Mouse (Mus musculus) liver, embryonic 11.5 days (tissue): ENCODE results near the gene Mtx3. TPM values are rescaled to one million over a fixed set of nuclear protein-coding genes. Genes with fewer than 3 reads are reported as not detected.

Source experiments
- ATAC-seq: fragments of 200-750 bp; cut with Nextera tagmentation; replicated peaks from 2 replicates; pipeline ENCODE4 v1.8.0; 2017; ENCODE audit warnings: moderate number of reproducible peaks, mild to moderate bottlenecking, moderate TSS enrichment, moderate library complexity; ENCODE audit not compliant: low FRiP score
- DNase-seq: peaks from one replicate; pipeline ENCODE4 v3.0.0-alpha.2; 2017; ENCODE audit warnings: low spot score
- H3K27ac ChIP-seq: fragments of 300-500 bp; sonication (generic); 2 replicates; pipeline ENCODE4 v1.5.1; 2014; ENCODE audit warnings: mild to moderate bottlenecking, low read depth, low read length, control low read depth
- H3K27me3 ChIP-seq: fragments of 300-500 bp; sonication (generic); replicated peaks from 2 replicates; pipeline ENCODE4 v1.6.1; 2014; ENCODE audit warnings: low read length, mixed read lengths; ENCODE audit not compliant: control insufficient read depth, insufficient read depth
- H3K36me3 ChIP-seq: fragments of 300-500 bp; sonication (generic); 2 replicates; pipeline ENCODE4 v1.6.1; 2014; ENCODE audit warnings: mild to moderate bottlenecking, low read length, moderate library complexity, mixed read lengths; ENCODE audit not compliant: control insufficient read depth, insufficient read depth
- H3K4me1 ChIP-seq: fragments of 300-500 bp; sonication (generic); replicated peaks from 2 replicates; pipeline ENCODE4 v1.6.1; 2014; ENCODE audit warnings: low read length, mixed read lengths; ENCODE audit not compliant: control insufficient read depth, insufficient read depth
- H3K4me2 ChIP-seq: fragments of 300-500 bp; sonication (generic); 2 replicates; pipeline ENCODE4 v1.6.1; 2014; ENCODE audit warnings: mild to moderate bottlenecking, control low read depth, moderate library complexity
- H3K4me3 ChIP-seq: fragments of 300-500 bp; sonication (generic); 2 replicates; pipeline ENCODE4 v1.5.1; 2014; ENCODE audit warnings: low read depth, low read length, control low read depth
- H3K9ac ChIP-seq: fragments of 300-500 bp; sonication (generic); 2 replicates; pipeline ENCODE4 v1.6.1; 2014; ENCODE audit warnings: low read depth, low read length, control low read depth
- H3K9me3 ChIP-seq: fragments of 300-500 bp; sonication (generic); 2 replicates; pipeline ENCODE4 v1.6.1; 2016; ENCODE audit warnings: low read length, inconsistent platforms, mixed read lengths; ENCODE audit not compliant: control insufficient read depth
- WGBS: fragments of 180-500 bp; shearing (Covaris S2); extraction: QIAGEN DNeasy Blood & Tissue Kit; methylation state at CpG from one replicate; pipeline ENCODE4 v1.1.7; 2014; 5-methylcytosine and 5-hydroxymethylcytosine counted together
- polyA plus RNA-seq: library from polyadenylated mRNA; unstranded; fragments of >200 nt; fragmentation: Nextera tagmentation; extraction: Ambion mirVana; gene quantifications from 2 replicates; pipeline ENCODE4 v1.2.1, GENCODE M21; 2014

Gene Mtx3
- polyA plus RNA-seq, 1 experiment from 2014 or later = 3.2 TPM

- 78% methylated on average over 5 of the region's 5 CpGs for WGBS
- ATAC-seq (no peak), DNase-seq (no peak)
- H3K9ac ChIP-seq = no peak overlapping the region
- no peak overlapping the region for H3K27ac ChIP-seq
- no peaks in the 10 kb centered on the region for H3K36me3 ChIP-seq
- H3K9me3 ChIP-seq = no peaks in the 10 kb centered on the region
- H3K27me3 ChIP-seq = no peaks in the 10 kb centered on the region
- H3K4me1 ChIP-seq = no peaks in the 10 kb centered on the region; the same call in 1 of the 2 replicates
- H3K4me2 ChIP-seq = no peak overlapping the region
- H3K4me3 ChIP-seq = no peak overlapping the region
Observed at GRCm38 (mm10) chr13:92905944-92906343, 61.4 kb downstream of the Mtx3 start.

DNA sequence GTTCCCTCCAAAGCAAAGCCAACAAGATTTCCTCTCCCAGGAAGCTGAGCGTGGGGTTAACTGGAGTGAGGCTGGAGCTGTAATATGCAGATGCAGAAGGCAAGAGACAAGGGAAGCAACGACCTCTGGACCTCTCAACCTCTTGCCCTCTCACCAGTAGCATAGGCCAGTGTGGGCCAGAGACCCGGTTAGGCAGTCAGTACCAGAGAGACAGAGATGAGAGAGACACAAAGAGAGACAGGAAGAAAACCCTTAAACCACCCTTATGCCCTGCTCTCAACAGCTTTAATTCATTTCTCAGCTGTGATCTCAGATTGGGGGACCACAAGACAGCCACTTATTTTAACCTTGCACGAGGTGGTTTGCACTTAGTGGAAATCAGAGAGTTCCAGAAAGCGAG lies 62.8 kb downstream of the Mtx3 start:
- DNase-seq (no peak), ATAC-seq (no peak)
- H3K9me3 ChIP-seq = no peaks in the 10 kb centered on the region
- no peak overlapping the region for H3K9ac ChIP-seq
- no peaks in the 10 kb centered on the region; the same call in 1 of the 2 replicates for H3K4me1 ChIP-seq
- no peak overlapping the region for H3K4me2 ChIP-seq
- no peak overlapping the region for H3K27ac ChIP-seq
- WGBS = 49% methylated on average over 5 of the region's 5 CpGs
- H3K4me3 ChIP-seq = no peak overlapping the region
- H3K36me3 ChIP-seq = no peaks in the 10 kb centered on the region
- no peaks in the 10 kb centered on the region for H3K27me3 ChIP-seq

Other genes starting within 250 kb of the Mtx3 start
- gene Serinc5, start 233.7 kb upstream of the Mtx3 start, polyA plus RNA-seq = 27.5 and 30.3 TPM in 2 replicates
- 1.6 and 1.8 TPM in 2 replicates for gene Thbs4, start 49.9 kb upstream of the Mtx3 start, polyA plus RNA-seq